Mouse (Mus musculus): ENCODE measurements around the gene E430018J23Rik.

- TF ChIP-seq CTCF (IDR thresholded peaks at IDR 0.05; ENCODE audit: low read depth) (no peak), EP300 (IDR thresholded peaks at IDR 0.05; ENCODE audit: low read depth) (no peak)
Observed at GRCm38 (mm10) chr7:127422247-127422646, 28.8 kb upstream of the E430018J23Rik start.

Measured in liver, postnatal 0 days (tissue).